Comparison of ENCODE assay signal across 19 mouse cellular contexts in genomic region chr10:44353467-44353866, GRCm38 (mm10).
DNase-seq lines count a peak whose midpoint lies in the region; ATAC-seq lines count a peak whose summit lies in the region.
"Had no signal": no experiment of that assay in that cellular context is flagged by ENCODE, and none has a peak within 500 bp of the region (broad histone marks: within the 10 kb centered on the region; RNA-seq: fewer than 3 reads in every experiment).

No protein-coding gene starts in this region.

- no peak for DNase-seq in cerebellum, adult 9-11 months
- peak; percentile 45 for DNase-seq in midbrain, embryonic 11.5 days (ENCODE audit: low spot score, missing footprints)
- no peak for DNase-seq in midbrain, embryonic 10.5 days (ENCODE audit: low spot score)
- no peak for DNase-seq in kidney, postnatal 4 days
- DNase-seq: adrenal gland, adult 8-10 months; adrenal gland, postnatal 14 days; adrenal gland, postnatal 36 days; B cell, adult 2 months; cerebellum, adult 11 months; cerebellum, adult 18-20 months; cerebellum, adult 8-10 months had no signal

- H3K9ac ChIP-seq in midbrain, embryonic 11.5 days (ENCODE audit: low read length): no peak overlapping the region
- H3K9ac ChIP-seq: embryonic facial prominence, embryonic 12.5 days; forebrain, embryonic 12.5 days had no signal

- WGBS in midbrain, embryonic 11.5 days: 80% methylated on average over 4 of the region's 4 CpGs
- WGBS in midbrain, embryonic 10.5 days: 88% methylated on average over 4 of the region's 4 CpGs

- no peak overlapping the region for H3K4me3 ChIP-seq in midbrain, embryonic 11.5 days (ENCODE audit: low read depth, low read length)
- no peak overlapping the region for H3K4me3 ChIP-seq in midbrain, embryonic 10.5 days
- H3K4me3 ChIP-seq: embryonic facial prominence, embryonic 10.5 days; embryonic facial prominence, embryonic 12.5 days; forebrain, embryonic 10.5 days; forebrain, embryonic 12.5 days had no signal

- H3K36me3 ChIP-seq in midbrain, embryonic 11.5 days (ENCODE audit: control insufficient read depth, insufficient read depth, low read length): no peaks in the 10 kb centered on the region
- H3K36me3 ChIP-seq in midbrain, embryonic 10.5 days: peaks cover 1% of the 10 kb centered on the region; the same call in 1 of the 2 replicates
- H3K36me3 ChIP-seq: embryonic facial prominence, embryonic 12.5 days had no signal

- ATAC-seq in cerebellum, adult (ENCODE audit: insufficient number of reproducible peaks, low FRiP score, low TSS enrichment): 0 out of 2 replicates have a peak, but pooled peaks have one; percentile 52
- no peak for ATAC-seq in midbrain, embryonic 11.5 days (ENCODE audit: low FRiP score)
- ATAC-seq in erythroid progenitor cell, adult 5-6 weeks (replicated peaks; ENCODE audit: low FRiP score, poor library complexity, severe bottlenecking): peak; percentile 25; the same call in 1 of the 2 replicates
- ATAC-seq: forebrain, embryonic 14.5 days; forebrain, embryonic 16.5 days had no signal

- H3K4me2 ChIP-seq in midbrain, embryonic 11.5 days: no peak overlapping the region
- H3K4me2 ChIP-seq: embryonic facial prominence, embryonic 12.5 days; forebrain, embryonic 12.5 days had no signal

- no peaks in the 10 kb centered on the region for H3K4me1 ChIP-seq in midbrain, embryonic 11.5 days (ENCODE audit: control insufficient read depth, insufficient read depth, low read length)
- H3K4me1 ChIP-seq in midbrain, embryonic 10.5 days: peaks cover 15% of the 10 kb centered on the region

- H3K27me3 ChIP-seq in midbrain, embryonic 11.5 days (ENCODE audit: control insufficient read depth, insufficient read depth, low read length): no peaks in the 10 kb centered on the region
- H3K27me3 ChIP-seq in midbrain, embryonic 10.5 days (ENCODE audit: low read depth, poor library complexity, severe bottlenecking): no peaks in the 10 kb centered on the region
- H3K27me3 ChIP-seq: embryonic facial prominence, embryonic 12.5 days; forebrain, embryonic 12.5 days had no signal

- no peaks in the 10 kb centered on the region for H3K9me3 ChIP-seq in midbrain, embryonic 11.5 days (ENCODE audit: control insufficient read depth, low read length)
- H3K9me3 ChIP-seq in midbrain, embryonic 10.5 days (replicated peaks): no peaks in the 10 kb centered on the region
- H3K9me3 ChIP-seq: embryonic facial prominence, embryonic 10.5 days; embryonic facial prominence, embryonic 12.5 days; forebrain, embryonic 10.5 days; forebrain, embryonic 12.5 days had no signal

- no peak overlapping the region for H3K27ac ChIP-seq in midbrain, embryonic 11.5 days (ENCODE audit: low read depth, low read length)
- H3K27ac ChIP-seq in midbrain, embryonic 10.5 days (replicated peaks): no peak overlapping the region
- H3K27ac ChIP-seq: embryonic facial prominence, embryonic 10.5 days; embryonic facial prominence, embryonic 12.5 days; forebrain, embryonic 10.5 days; forebrain, embryonic 12.5 days had no signal
